Mouse (Mus musculus): ENCODE data around the gene Dnajc12. TPM values are rescaled to one million over a fixed set of nuclear protein-coding genes. Genes with fewer than 3 reads are reported as not detected.

Dnajc12 gene
- polyA plus RNA-seq (2014; fragmentation: Illumina TruSeq; extraction: RNeasy Lipid Tissue Mini Kit (QIAGEN cat#74804); ENCODE audit: low read depth, low replicate concordance), result 8.4 TPM

GRCm38 (mm10) chr10:63382372-63383279 is at the start of gene Dnajc12:
TSS of gene Dnajc12 (plus strand) at chr10:63382443.

DNA sequence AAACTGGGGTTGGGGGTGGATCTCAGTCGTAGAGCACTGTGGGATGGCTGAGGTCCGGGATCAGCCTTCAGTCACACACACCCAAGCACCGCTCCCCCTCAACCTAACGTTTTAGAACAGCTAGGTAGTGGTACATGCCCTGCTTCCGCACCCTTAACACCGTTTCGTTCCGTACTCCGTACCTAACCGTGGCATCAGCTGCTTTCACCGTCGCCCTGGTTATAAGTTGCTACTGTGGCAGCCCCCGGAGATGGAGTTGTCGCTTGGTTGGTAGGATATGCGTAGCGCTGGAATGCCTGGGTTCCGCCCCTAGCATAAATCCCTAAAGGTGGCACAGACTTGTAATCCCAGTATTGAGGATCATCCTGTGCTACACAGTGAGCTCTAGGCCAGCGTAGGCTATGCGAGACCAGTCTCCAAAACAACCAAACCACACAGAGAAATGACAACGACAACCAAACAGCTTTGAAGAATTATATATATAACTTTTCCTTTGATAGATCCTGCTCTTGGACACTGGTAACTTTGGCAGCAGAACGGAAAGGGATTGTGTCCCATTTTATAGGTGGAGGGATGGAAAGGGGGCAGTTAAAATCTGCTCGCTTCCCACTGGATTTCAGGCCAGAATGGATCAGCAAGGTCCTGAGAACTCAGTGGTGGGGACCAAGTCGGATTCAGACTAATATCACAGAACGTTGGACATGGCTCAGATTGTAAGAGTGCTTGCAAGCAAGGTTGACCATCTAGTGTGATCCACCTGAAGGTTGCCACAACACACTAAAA is 554 bp upstream of the Dnajc12 start, which contains the start of gene Sirt1:
Sirt1 (minus strand) TSS at position 207 of the 783 bp plus-strand sequence.

GRCm38 (mm10) chr10:63421739-63422735 is 39.8 kb downstream of the Dnajc12 start, which contains the start of gene Gm7075:
TSS of gene Gm7075 (minus strand) at chr10:63421789.

DNA sequence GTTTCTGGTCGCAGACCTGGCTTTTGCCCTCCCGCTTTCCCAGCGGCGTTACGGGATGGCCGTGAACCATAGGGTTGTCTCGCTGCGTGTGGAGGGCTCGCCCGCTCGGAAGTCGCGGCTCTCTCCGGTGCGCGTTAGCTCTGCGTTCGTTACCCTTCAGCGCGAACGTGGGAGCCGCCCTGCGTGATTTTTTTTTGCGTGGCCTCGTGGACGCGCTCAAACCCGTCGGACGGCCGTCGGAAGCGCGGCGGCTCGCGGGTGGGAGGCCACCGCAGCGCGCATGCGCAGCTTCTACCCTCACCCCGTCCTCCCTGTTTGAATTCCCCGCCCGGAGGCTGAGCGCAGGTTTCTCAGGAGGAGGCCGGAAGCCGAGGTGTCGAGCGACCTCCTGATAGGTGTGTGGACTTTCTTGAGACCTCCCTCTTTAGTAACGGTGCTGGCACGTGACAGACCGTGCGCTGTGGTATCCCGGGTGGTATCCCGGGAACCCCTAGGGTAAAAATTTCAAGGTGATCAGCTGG is 47.6 kb downstream of the Dnajc12 start, which contains the start of gene Ctnna3:
Ctnna3 (plus strand) TSS at position 314 of the 521 bp plus-strand sequence.

Other genes starting within 250 kb of the Dnajc12 start
- gene Mypn, start 178.5 kb upstream of the Dnajc12 start, polyA plus RNA-seq (2014; fragmentation: Illumina TruSeq; extraction: RNeasy Lipid Tissue Mini Kit (QIAGEN cat#74804); ENCODE audit: low read depth, low replicate concordance), result 0.21 TPM
- 29.4 TPM for gene Herc4, start 138.6 kb upstream of the Dnajc12 start, polyA plus RNA-seq (2014; fragmentation: Illumina TruSeq; extraction: RNeasy Lipid Tissue Mini Kit (QIAGEN cat#74804); ENCODE audit: low read depth, low replicate concordance)
- 12.0 TPM for gene Sirt1, start 739 bp upstream of the Dnajc12 start, polyA plus RNA-seq (2014; fragmentation: Illumina TruSeq; extraction: RNeasy Lipid Tissue Mini Kit (QIAGEN cat#74804); ENCODE audit: low read depth, low replicate concordance)
- gene Gm7075, start 39.3 kb downstream of the Dnajc12 start, polyA plus RNA-seq (2014; fragmentation: Illumina TruSeq; extraction: RNeasy Lipid Tissue Mini Kit (QIAGEN cat#74804); ENCODE audit: low read depth, low replicate concordance), result not detected
- 1.2 TPM for gene Ctnna3, start 47.7 kb downstream of the Dnajc12 start, polyA plus RNA-seq (2014; fragmentation: Illumina TruSeq; extraction: RNeasy Lipid Tissue Mini Kit (QIAGEN cat#74804); ENCODE audit: low read depth, low replicate concordance)

All from adipose tissue, adult 10 weeks (tissue).